Mouse (Mus musculus): ENCODE results near the gene Adar. TPM values are rescaled to one million over a fixed set of nuclear protein-coding genes. Genes with fewer than 3 reads are reported as not detected.

The Adar gene
- polyA plus RNA-seq, 1 experiment from 2014 or later = 8.4 TPM

- Histone ChIP-seq H3K27me3 (ENCODE audit: control insufficient read depth, insufficient read depth, low read length) (no peaks in the 10 kb centered on the region), H3K27ac (ENCODE audit: low read length) (no peak overlapping the region)
- ATAC-seq (replicated peaks; ENCODE audit: extremely low read depth, insufficient read depth, low FRiP score) = no peak
These were observed 65.3 kb downstream of the Adar start for GRCm38 (mm10) chr3:89780102-89780501.

GRCm38 (mm10) chr3:89781640-89782039 lies 66.8 kb downstream of the Adar start:
- peaks cover 9% of the 10 kb centered on the region for H3K4me1 ChIP-seq (ENCODE audit: control insufficient read depth, insufficient read depth, low read length)
- no peak overlapping the region for H3K4me3 ChIP-seq (ENCODE audit: low read length)
- H3K27ac ChIP-seq (ENCODE audit: low read length) = no peak overlapping the region
- no peaks in the 10 kb centered on the region for H3K9me3 ChIP-seq (replicated peaks; ENCODE audit: control insufficient read depth, low read length)
- no peak overlapping the region for H3K9ac ChIP-seq (ENCODE audit: low read length)
- 58% methylated on average over 5 of the region's 5 CpGs for WGBS
- ATAC-seq (replicated peaks; ENCODE audit: extremely low read depth, insufficient read depth, low FRiP score) = no peak
- H3K36me3 ChIP-seq (ENCODE audit: control insufficient read depth, insufficient read depth) = peaks cover 56% of the 10 kb centered on the region
- H3K4me2 ChIP-seq (ENCODE audit: low read depth, low read length) = no peak overlapping the region
- no peaks in the 10 kb centered on the region; the same call in 1 of the 2 replicates for H3K27me3 ChIP-seq (ENCODE audit: control insufficient read depth, insufficient read depth, low read length)

More at GRCm38 (mm10) chr3:89780102-89780501, 65.3 kb downstream of the Adar start:
- Histone ChIP-seq H3K4me1 (ENCODE audit: control insufficient read depth, insufficient read depth, low read length) (peaks cover 10% of the 10 kb centered on the region), H3K36me3 (ENCODE audit: control insufficient read depth, insufficient read depth) (peaks cover 63% of the 10 kb centered on the region), H3K9ac (ENCODE audit: low read length) (no peak overlapping the region), H3K9me3 (replicated peaks; ENCODE audit: control insufficient read depth, low read length) (no peaks in the 10 kb centered on the region), H3K4me3 (ENCODE audit: low read length) (no peak overlapping the region), H3K4me2 (ENCODE audit: low read depth, low read length) (no peak overlapping the region)
- WGBS = 64% methylated on average over 4 of the region's 4 CpGs

- Histone ChIP-seq H3K27me3 (ENCODE audit: control insufficient read depth, insufficient read depth, low read length) (no peaks in the 10 kb centered on the region; the same call in 1 of the 2 replicates), H3K9me3 (replicated peaks; ENCODE audit: control insufficient read depth, low read length) (no peaks in the 10 kb centered on the region), H3K36me3 (ENCODE audit: control insufficient read depth, insufficient read depth) (peaks cover 26% of the 10 kb centered on the region), H3K9ac (ENCODE audit: low read length) (peak overlapping the region; percentile 69), H3K4me2 (ENCODE audit: low read depth, low read length) (peak overlapping the region; percentile 58), H3K4me1 (ENCODE audit: control insufficient read depth, insufficient read depth, low read length) (peaks cover 9% of the 10 kb centered on the region), H3K27ac (ENCODE audit: low read length) (peak overlapping the region; percentile 55; the same call in 1 of the 2 replicates), H3K4me3 (ENCODE audit: low read length) (peak overlapping the region; percentile 30; the same call in 1 of the 2 replicates)
- WGBS = 11% methylated on average over 11 of the region's 11 CpGs
- ATAC-seq (replicated peaks; ENCODE audit: extremely low read depth, insufficient read depth, low FRiP score) = peak; percentile 81
These were observed 70.3 kb downstream of the Adar start for GRCm38 (mm10) chr3:89784991-89785753.

- Histone ChIP-seq H3K4me3 (ENCODE audit: low read length) (no peak overlapping the region), H3K4me2 (ENCODE audit: low read depth, low read length) (no peak overlapping the region), H3K4me1 (ENCODE audit: control insufficient read depth, insufficient read depth, low read length) (peaks cover 9% of the 10 kb centered on the region), H3K27me3 (ENCODE audit: control insufficient read depth, insufficient read depth, low read length) (no peaks in the 10 kb centered on the region; the same call in 1 of the 2 replicates), H3K9ac (ENCODE audit: low read length) (no peak overlapping the region), H3K9me3 (replicated peaks; ENCODE audit: control insufficient read depth, low read length) (no peaks in the 10 kb centered on the region), H3K36me3 (ENCODE audit: control insufficient read depth, insufficient read depth) (peaks cover 16% of the 10 kb centered on the region), H3K27ac (ENCODE audit: low read length) (no peak overlapping the region)
- 77% methylated on average over 6 of the region's 6 CpGs for WGBS
- ATAC-seq (replicated peaks; ENCODE audit: extremely low read depth, insufficient read depth, low FRiP score) = no peak
These were observed 71.5 kb downstream of the Adar start for GRCm38 (mm10) chr3:89786275-89786674.

- H3K4me1 ChIP-seq (ENCODE audit: control insufficient read depth, insufficient read depth, low read length) = peaks cover 9% of the 10 kb centered on the region
- no peak for ATAC-seq (replicated peaks; ENCODE audit: extremely low read depth, insufficient read depth, low FRiP score)
- no peak overlapping the region for H3K9ac ChIP-seq (ENCODE audit: low read length)
- no peak overlapping the region for H3K4me2 ChIP-seq (ENCODE audit: low read depth, low read length)
- no peaks in the 10 kb centered on the region for H3K36me3 ChIP-seq (ENCODE audit: control insufficient read depth, insufficient read depth)
- H3K27ac ChIP-seq (ENCODE audit: low read length) = no peak overlapping the region
- no peak overlapping the region for H3K4me3 ChIP-seq (ENCODE audit: low read length)
- H3K27me3 ChIP-seq (ENCODE audit: control insufficient read depth, insufficient read depth, low read length) = no peaks in the 10 kb centered on the region; the same call in 1 of the 2 replicates
- WGBS = 70% methylated on average over 16 of the region's 16 CpGs
- H3K9me3 ChIP-seq (replicated peaks; ENCODE audit: control insufficient read depth, low read length) = no peaks in the 10 kb centered on the region
These were observed 74.0 kb downstream of the Adar start for GRCm38 (mm10) chr3:89788680-89789352.

GRCm38 (mm10) chr3:89794616-89795015 lies 79.8 kb downstream of the Adar start:
- Histone ChIP-seq H3K9ac (ENCODE audit: low read length) (no peak overlapping the region), H3K4me3 (ENCODE audit: low read length) (no peak overlapping the region), H3K36me3 (ENCODE audit: control insufficient read depth, insufficient read depth) (no peaks in the 10 kb centered on the region), H3K27ac (ENCODE audit: low read length) (no peak overlapping the region), H3K4me2 (ENCODE audit: low read depth, low read length) (no peak overlapping the region), H3K27me3 (ENCODE audit: control insufficient read depth, insufficient read depth, low read length) (no peaks in the 10 kb centered on the region), H3K4me1 (ENCODE audit: control insufficient read depth, insufficient read depth, low read length) (peaks cover 2% of the 10 kb centered on the region; the same call in 1 of the 2 replicates), H3K9me3 (replicated peaks; ENCODE audit: control insufficient read depth, low read length) (no peaks in the 10 kb centered on the region)
- no peak for ATAC-seq (replicated peaks; ENCODE audit: extremely low read depth, insufficient read depth, low FRiP score)
- WGBS = 65% methylated on average over 2 of the region's 2 CpGs

- Histone ChIP-seq H3K27me3 (ENCODE audit: control insufficient read depth, insufficient read depth, low read length) (no peaks in the 10 kb centered on the region), H3K27ac (ENCODE audit: low read length) (no peak overlapping the region), H3K4me3 (ENCODE audit: low read length) (no peak overlapping the region), H3K9ac (ENCODE audit: low read length) (no peak overlapping the region), H3K4me1 (ENCODE audit: control insufficient read depth, insufficient read depth, low read length) (peaks cover 3% of the 10 kb centered on the region; the same call in 1 of the 2 replicates), H3K36me3 (ENCODE audit: control insufficient read depth, insufficient read depth) (no peaks in the 10 kb centered on the region), H3K4me2 (ENCODE audit: low read depth, low read length) (no peak overlapping the region), H3K9me3 (replicated peaks; ENCODE audit: control insufficient read depth, low read length) (no peaks in the 10 kb centered on the region)
- 53% methylated on average over 5 of the region's 5 CpGs for WGBS
- no peak for ATAC-seq (replicated peaks; ENCODE audit: extremely low read depth, insufficient read depth, low FRiP score)
These were observed 80.9 kb downstream of the Adar start for GRCm38 (mm10) chr3:89795746-89796145.

GRCm38 (mm10) chr3:89796358-89796757 lies 81.5 kb downstream of the Adar start:
- 24% methylated on average over 4 of the region's 4 CpGs for WGBS
- Histone ChIP-seq H3K36me3 (ENCODE audit: control insufficient read depth, insufficient read depth) (no peaks in the 10 kb centered on the region), H3K4me1 (ENCODE audit: control insufficient read depth, insufficient read depth, low read length) (peaks cover 3% of the 10 kb centered on the region; the same call in 1 of the 2 replicates), H3K9me3 (replicated peaks; ENCODE audit: control insufficient read depth, low read length) (no peaks in the 10 kb centered on the region), H3K9ac (ENCODE audit: low read length) (no peak overlapping the region), H3K27ac (ENCODE audit: low read length) (no peak overlapping the region), H3K27me3 (ENCODE audit: control insufficient read depth, insufficient read depth, low read length) (no peaks in the 10 kb centered on the region), H3K4me2 (ENCODE audit: low read depth, low read length) (no peak overlapping the region), H3K4me3 (ENCODE audit: low read length) (no peak overlapping the region)
- ATAC-seq (replicated peaks; ENCODE audit: extremely low read depth, insufficient read depth, low FRiP score) = no peak

GRCm38 (mm10) chr3:89798518-89798917 lies 83.7 kb downstream of the Adar start:
- Histone ChIP-seq H3K27me3 (ENCODE audit: control insufficient read depth, insufficient read depth, low read length) (no peaks in the 10 kb centered on the region), H3K9me3 (replicated peaks; ENCODE audit: control insufficient read depth, low read length) (no peaks in the 10 kb centered on the region), H3K9ac (ENCODE audit: low read length) (no peak overlapping the region), H3K36me3 (ENCODE audit: control insufficient read depth, insufficient read depth) (no peaks in the 10 kb centered on the region), H3K4me2 (ENCODE audit: low read depth, low read length) (no peak overlapping the region), H3K4me3 (ENCODE audit: low read length) (no peak overlapping the region), H3K27ac (ENCODE audit: low read length) (no peak overlapping the region), H3K4me1 (ENCODE audit: control insufficient read depth, insufficient read depth, low read length) (peaks cover 3% of the 10 kb centered on the region; the same call in 1 of the 2 replicates)
- 82% methylated on average over 3 of the region's 3 CpGs for WGBS
- ATAC-seq (replicated peaks; ENCODE audit: extremely low read depth, insufficient read depth, low FRiP score) = no peak
